17 mouse cellular contexts compared by ENCODE assay signal in the genomic region with DNA sequence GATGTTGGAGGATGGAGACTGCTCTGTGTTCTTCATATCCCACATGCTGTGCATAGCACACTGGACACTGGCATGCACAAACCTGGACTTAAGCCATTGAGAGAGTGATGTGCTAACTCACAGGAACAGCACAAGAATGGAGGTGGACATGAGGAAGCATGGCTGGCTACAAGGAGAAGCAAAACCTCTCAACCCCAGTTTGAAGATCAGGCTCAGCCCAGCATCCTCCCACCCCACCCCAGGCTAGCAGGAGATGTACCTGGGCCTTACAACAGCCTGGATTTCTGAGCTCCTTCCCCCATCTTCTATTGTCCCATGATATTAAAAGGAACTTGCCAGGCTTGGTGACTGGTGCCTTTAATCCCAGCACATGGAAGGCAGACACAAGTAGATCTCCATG.
"Had no signal": no experiment of that assay in that cellular context is flagged by ENCODE, and none has a peak within 500 bp of the region (broad histone marks: within the 10 kb centered on the region; RNA-seq: fewer than 3 reads in every experiment).

No protein-coding gene starts in this region.

- H3K36me3 ChIP-seq: kidney, embryonic 15.5 days; liver, embryonic 12.5 days; liver, embryonic 15.5 days; lung, embryonic 15.5 days had no signal

- H3K4me2 ChIP-seq: kidney, embryonic 15.5 days; liver, embryonic 12.5 days; liver, embryonic 15.5 days; lung, embryonic 15.5 days; midbrain, embryonic 11.5 days had no signal

- H3K9ac ChIP-seq: kidney, embryonic 15.5 days; liver, embryonic 12.5 days; liver, embryonic 15.5 days; lung, embryonic 15.5 days had no signal

- DNase-seq: kidney, adult 8-10 months; kidney, postnatal 10 days; kidney, postnatal 36 days; layer of hippocampus, postnatal 36 days; left cerebral cortex, postnatal 4 days; liver; lung, adult 18-20 months; lung, postnatal 14 days; lung, postnatal 4 days; midbrain, embryonic 14.5 days; thymus, postnatal 4 days had no signal

- H3K27ac ChIP-seq: kidney, embryonic 15.5 days; liver, embryonic 12.5 days; liver, embryonic 15.5 days; lung, embryonic 15.5 days; stomach, postnatal 0 days had no signal

- H3K27me3 ChIP-seq: kidney, embryonic 15.5 days; liver, embryonic 12.5 days; liver, embryonic 15.5 days; lung, embryonic 15.5 days had no signal

- H3K9me3 ChIP-seq: kidney, embryonic 15.5 days; liver, embryonic 12.5 days; liver, embryonic 15.5 days; lung, embryonic 15.5 days had no signal

- H3K4me3 ChIP-seq: kidney, embryonic 15.5 days; liver, embryonic 12.5 days; liver, embryonic 15.5 days; lung, embryonic 15.5 days had no signal

- ATAC-seq: liver, embryonic 12.5 days had no signal
